Mouse (Mus musculus) layer of hippocampus, adult 8-10 months (tissue): ENCODE results near the gene Esp31. TPM values are rescaled to one million over a fixed set of nuclear protein-coding genes. Genes with fewer than 3 reads are reported as not detected.

ENCODE experiments used
- DNase-seq, 2 experiments: peaks; one replicate each; pipeline ENCODE4 v3.0.0; 2022; ENCODE audit warnings: low spot score in 2 of 2
- total RNA-seq, 4 experiments: library from RNA; stranded (reverse); gene quantifications; 2 replicates each; pipeline ENCODE4 v1.2.4; 2022

Esp31 gene
- not detected for total RNA-seq

DNA sequence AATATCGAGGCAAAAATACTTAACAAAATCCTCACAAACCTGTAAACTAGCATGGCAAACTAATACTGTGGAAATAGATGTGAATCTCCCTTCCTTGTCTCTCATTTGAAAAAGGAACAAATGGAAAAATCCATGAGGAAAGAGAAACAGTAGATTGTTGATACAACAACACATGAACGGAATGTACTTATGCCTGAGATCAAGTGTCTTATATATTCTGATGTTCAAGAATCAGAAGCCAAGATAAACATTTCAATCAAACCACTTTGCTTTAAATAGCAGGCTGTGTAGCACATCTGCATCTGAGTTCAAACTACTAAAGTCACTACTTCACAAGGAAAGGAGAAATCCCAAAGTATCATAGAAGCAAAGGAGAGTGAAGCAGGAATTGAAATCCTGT is at the start of gene Esp31:
Gene Esp31 (plus strand): TSS at position 301 of the 400 bp plus-strand sequence.
- DNase-seq, result no peak

Other genes with a start within 250 kb of the Esp31 start
- not detected for gene Esp36, start 219.3 kb upstream of the Esp31 start, total RNA-seq
- not detected for gene Esp34, start 85.3 kb upstream of the Esp31 start, total RNA-seq